Mouse (Mus musculus): ENCODE results near the gene Elf2.
A peak's percentile ranks its signal among the peaks of the same experiment; 100 is the strongest.
"Not testable (repeated sequence)": the region's sequence is repeated elsewhere in the genome, so short reads cannot be mapped to it uniquely, and the experiment has no call there.

The Elf2 gene

GRCm38 (mm10) chr3:51359558-51360307, 19.3 kb upstream of the Elf2 start:
- no peak for ATAC-seq (ENCODE audit: insufficient number of reproducible peaks, low FRiP score, low TSS enrichment)

- 0 out of 2 replicates have a peak, but pooled peaks have one; percentile 26 for ATAC-seq (ENCODE audit: insufficient number of reproducible peaks, low FRiP score, low TSS enrichment)
Measured at GRCm38 (mm10) chr3:51358660-51359557, 18.4 kb upstream of the Elf2 start.

GRCm38 (mm10) chr3:51358181-51358580, 17.7 kb upstream of the Elf2 start:
- ATAC-seq (ENCODE audit: insufficient number of reproducible peaks, low FRiP score, low TSS enrichment): no peak

GRCm38 (mm10) chr3:51357624-51358023, 17.2 kb upstream of the Elf2 start:
- no peak for ATAC-seq (ENCODE audit: insufficient number of reproducible peaks, low FRiP score, low TSS enrichment)

GRCm38 (mm10) chr3:51357078-51357477, 16.6 kb upstream of the Elf2 start:
- ATAC-seq (ENCODE audit: insufficient number of reproducible peaks, low FRiP score, low TSS enrichment): no peak

GRCm38 (mm10) chr3:51354956-51355355, 14.5 kb upstream of the Elf2 start:
- ATAC-seq (ENCODE audit: insufficient number of reproducible peaks, low FRiP score, low TSS enrichment): not testable (repeated sequence)

- no peak for ATAC-seq (ENCODE audit: insufficient number of reproducible peaks, low FRiP score, low TSS enrichment)
Measured at GRCm38 (mm10) chr3:51354034-51354427, 13.6 kb upstream of the Elf2 start.

- ATAC-seq (ENCODE audit: insufficient number of reproducible peaks, low FRiP score, low TSS enrichment): no peak
Measured at GRCm38 (mm10) chr3:51353325-51354033, 13.0 kb upstream of the Elf2 start.

- no peak for ATAC-seq (ENCODE audit: insufficient number of reproducible peaks, low FRiP score, low TSS enrichment)
Measured at GRCm38 (mm10) chr3:51350806-51351205, 10.3 kb upstream of the Elf2 start.

GRCm38 (mm10) chr3:51348646-51349238, 8.3 kb upstream of the Elf2 start:
- ATAC-seq (ENCODE audit: insufficient number of reproducible peaks, low FRiP score, low TSS enrichment): no peak

- ATAC-seq (ENCODE audit: insufficient number of reproducible peaks, low FRiP score, low TSS enrichment): not testable (repeated sequence)
Measured at GRCm38 (mm10) chr3:51345017-51345416, 4.6 kb upstream of the Elf2 start.

GRCm38 (mm10) chr3:51344182-51344581, 3.7 kb upstream of the Elf2 start:
- ATAC-seq (ENCODE audit: insufficient number of reproducible peaks, low FRiP score, low TSS enrichment): not testable (repeated sequence)

GRCm38 (mm10) chr3:51343260-51343659, 2.8 kb upstream of the Elf2 start:
- ATAC-seq (ENCODE audit: insufficient number of reproducible peaks, low FRiP score, low TSS enrichment): no peak

- no peak for ATAC-seq (ENCODE audit: insufficient number of reproducible peaks, low FRiP score, low TSS enrichment)
Measured at GRCm38 (mm10) chr3:51342152-51342551, 1.7 kb upstream of the Elf2 start.

GRCm38 (mm10) chr3:51341268-51342081, 1.0 kb upstream of the Elf2 start:
- ATAC-seq (ENCODE audit: insufficient number of reproducible peaks, low FRiP score, low TSS enrichment): peak; percentile 65

- peak; percentile 55 for ATAC-seq (ENCODE audit: insufficient number of reproducible peaks, low FRiP score, low TSS enrichment)
Measured at GRCm38 (mm10) chr3:51339734-51340551, 520 bp downstream of the Elf2 start.

- ATAC-seq (ENCODE audit: insufficient number of reproducible peaks, low FRiP score, low TSS enrichment): no peak
Measured at GRCm38 (mm10) chr3:51339378-51339733, 1.1 kb downstream of the Elf2 start.

- ATAC-seq (ENCODE audit: insufficient number of reproducible peaks, low FRiP score, low TSS enrichment): no peak
Measured at GRCm38 (mm10) chr3:51335378-51335777, 5.1 kb downstream of the Elf2 start.

- ATAC-seq (ENCODE audit: insufficient number of reproducible peaks, low FRiP score, low TSS enrichment): no peak
Measured at GRCm38 (mm10) chr3:51333950-51334349, 6.5 kb downstream of the Elf2 start.

Measured in cerebellum, adult (tissue).